Mouse (Mus musculus) monocyte, adult 59 days (primary cell): ENCODE data around the gene Inpp5a. TPM values are rescaled to one million over a fixed set of nuclear protein-coding genes. Genes with fewer than 3 reads are reported as not detected.

Experiments used
- total RNA-seq, 2 experiments: library from RNA; stranded (reverse); gene quantifications; one replicate each; pipeline ENCODE4 v1.2.4; 2023

Inpp5a gene
- 10 to 100 TPM; 28.2 to 30.7 TPM for total RNA-seq

DNA sequence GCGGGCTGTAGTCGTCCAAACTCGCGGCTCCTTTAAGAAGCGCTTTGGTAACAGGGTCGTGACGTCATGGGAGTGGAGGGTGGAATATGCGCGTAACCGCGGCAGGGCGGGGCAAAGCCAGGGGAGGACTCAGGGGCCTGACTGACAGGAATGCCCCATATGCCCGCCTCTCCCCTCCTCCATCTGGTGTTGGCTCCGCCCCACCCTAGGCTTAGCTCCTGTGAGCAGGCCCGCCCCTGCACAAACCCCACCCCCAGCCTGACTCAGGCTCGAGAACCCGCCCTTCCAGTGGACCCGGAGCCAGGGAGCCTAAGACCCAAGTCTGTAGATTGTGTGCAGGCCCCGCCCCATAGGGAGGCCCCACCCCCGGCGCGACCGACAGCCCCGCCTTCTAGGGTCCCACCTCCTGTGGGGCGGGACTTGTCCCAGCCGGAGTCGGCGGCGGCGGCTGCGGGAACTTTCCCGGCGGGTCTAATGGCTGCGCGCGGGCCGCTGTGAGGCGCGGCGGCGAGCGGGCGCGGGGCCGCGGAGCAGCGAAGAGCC is at the start of gene Inpp5a:
TSS of gene Inpp5a (plus strand) at position 440 of the 543 bp plus-strand sequence.

GRCm38 (mm10) chr7:139582595-139582994 is 193.7 kb downstream of the Inpp5a start, which contains the start of gene Nkx6-2:
Nkx6-2 (minus strand) TSS chr7:139582797.

Other genes with a start within 250 kb of the Inpp5a start
- gene Lrrc27, start 176.1 kb upstream of the Inpp5a start, total RNA-seq: under 1 TPM; 0.30 to 0.47 TPM
- under 1 TPM in 1 of 2 experiments, not detected in 1; 0.21 TPM for gene Stk32c, start 175.8 kb upstream of the Inpp5a start, total RNA-seq
- gene Pwwp2b, start 140.6 kb upstream of the Inpp5a start, total RNA-seq: 10 to 100 TPM; 10.6 to 11.2 TPM
- not detected for gene Nkx6-2, start 193.7 kb downstream of the Inpp5a start, total RNA-seq